Mouse (Mus musculus) liver, adult 2 months (tissue): ENCODE results near the gene Golim4. TPM values are rescaled to one million over a fixed set of nuclear protein-coding genes. Genes with fewer than 3 reads are reported as not detected.

Experiments used
- DNase-seq: peaks from one replicate; pipeline ENCODE4 v3.0.0-alpha.2; 2011; ENCODE audit warnings: low read depth, low spot score; ENCODE audit errors: extremely low read depth
- H3K27ac ChIP-seq: fragments of 200-500 bp; replicated peaks from 2 replicates; pipeline ENCODE4 v1.5.1; 2012; ENCODE audit warnings: low read depth, mild to moderate bottlenecking, control low read depth, inconsistent platforms, low read length; ENCODE audit not compliant: insufficient read depth
- H3K27me3 ChIP-seq: fragments of 200-500 bp; 2 replicates; pipeline ENCODE4 v1.6.1; 2012; ENCODE audit warnings: mild to moderate bottlenecking, moderate library complexity, low read length, inconsistent platforms; ENCODE audit not compliant: control insufficient read depth, insufficient read depth
- H3K36me3 ChIP-seq: fragments of 200-500 bp; 2 replicates; pipeline ENCODE4 v1.6.1; 2012; ENCODE audit warnings: low read length, inconsistent platforms; ENCODE audit not compliant: control insufficient read depth, insufficient read depth
- H3K4me1 ChIP-seq: fragments of 200-500 bp; 2 replicates; pipeline ENCODE4 v1.6.1; 2011; ENCODE audit warnings: low read length; ENCODE audit not compliant: control insufficient read depth, insufficient read depth
- H3K4me3 ChIP-seq: fragments of 200-500 bp; 2 replicates; pipeline ENCODE4 v1.5.1; 2011; ENCODE audit warnings: low read depth, mild to moderate bottlenecking, control low read depth, low read length, moderate library complexity; ENCODE audit not compliant: insufficient read depth
- H3K79me2 ChIP-seq: fragments of 200-500 bp; 2 replicates; pipeline ENCODE4 v1.6.1; 2012; ENCODE audit warnings: inconsistent platforms, mild to moderate bottlenecking, low read length, moderate library complexity; ENCODE audit not compliant: control insufficient read depth, insufficient read depth
- H3K9ac ChIP-seq: fragments of 200-500 bp; 2 replicates; pipeline ENCODE4 v1.6.1; 2012; ENCODE audit warnings: low read depth, mild to moderate bottlenecking, control low read depth, inconsistent platforms, low read length
- CTCF ChIP-seq: fragments of 200-500 bp; IDR thresholded peaks from 2 replicates; pipeline ENCODE4 v1.5.1; 2011; ENCODE audit warnings: low read depth, low read length, control low read depth
- POLR2A ChIP-seq: fragments of 200-500 bp; IDR thresholded peaks from 2 replicates; pipeline ENCODE4 v1.6.1; 2011; ENCODE audit warnings: low read length, control low read depth; ENCODE audit not compliant: insufficient read depth; ENCODE audit errors: extremely low read depth
- WGBS: fragments of 180-500 bp; shearing (Covaris S2); methylation state at CpG from one replicate; pipeline ENCODE4 v1.1.7; 2018; 5-methylcytosine and 5-hydroxymethylcytosine counted together
- polyA plus RNA-seq: library from polyadenylated mRNA; depleted of rRNA; stranded (reverse); fragments of >200 nt; gene quantifications from 2 replicates; pipeline ENCODE4 v1.2.3, GENCODE M21; 2012; rRNA removed
- total RNA-seq: library from RNA; depleted of rRNA; stranded (reverse); fragments of >200 nt; gene quantifications from 2 replicates; pipeline ENCODE4 v1.2.3, GENCODE M21; 2014; rRNA removed

Golim4 gene
- total and polyA plus RNA-seq, 2 experiments, result 28.9 to 53.7 TPM

DNA sequence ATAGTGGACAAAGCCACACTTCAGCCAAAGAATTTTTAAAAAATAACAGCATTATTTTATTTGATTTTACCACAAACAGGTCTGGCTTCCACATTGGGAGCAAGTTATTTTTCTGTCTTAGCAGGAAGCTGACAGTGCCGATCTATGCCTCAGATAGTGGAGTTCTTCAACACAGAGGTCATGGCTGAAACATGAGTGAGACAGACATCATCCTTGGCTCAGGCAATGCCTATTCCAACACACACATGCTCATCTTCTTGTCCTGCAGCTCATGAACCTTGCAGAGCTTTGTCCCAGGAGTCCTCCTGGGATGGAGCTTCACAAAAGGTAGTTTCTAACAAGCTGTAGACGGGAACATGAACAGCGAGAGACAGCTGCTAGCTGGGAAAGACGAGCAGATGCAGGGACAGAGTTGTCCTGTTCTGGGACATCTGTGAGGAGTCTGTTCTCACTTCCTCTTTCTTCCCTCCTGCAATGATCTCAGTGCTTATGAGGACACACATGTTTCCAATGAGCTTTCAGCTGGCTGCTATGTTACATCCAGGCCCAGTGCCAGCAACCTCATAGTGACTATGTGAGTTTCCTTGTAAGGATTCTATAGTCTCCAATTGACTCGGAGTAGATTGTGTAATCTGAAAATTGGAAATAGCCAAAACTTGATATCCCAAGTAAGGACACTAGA lies 121.3 kb downstream of the Golim4 start:
- Histone ChIP-seq H3K27me3 (no peaks in the 10 kb centered on the region), H3K79me2 (no peaks in the 10 kb centered on the region), H3K36me3 (no peaks in the 10 kb centered on the region), H3K4me1 (no peaks in the 10 kb centered on the region), H3K27ac (no peak overlapping the region), H3K4me3 (no peak overlapping the region), H3K9ac (no peak overlapping the region)
- 82% methylated on average over 5 of the region's 5 CpGs for WGBS
- peak; percentile 2 for DNase-seq
- TF ChIP-seq POLR2A, result no peak
- TF ChIP-seq CTCF, result no peak

DNA sequence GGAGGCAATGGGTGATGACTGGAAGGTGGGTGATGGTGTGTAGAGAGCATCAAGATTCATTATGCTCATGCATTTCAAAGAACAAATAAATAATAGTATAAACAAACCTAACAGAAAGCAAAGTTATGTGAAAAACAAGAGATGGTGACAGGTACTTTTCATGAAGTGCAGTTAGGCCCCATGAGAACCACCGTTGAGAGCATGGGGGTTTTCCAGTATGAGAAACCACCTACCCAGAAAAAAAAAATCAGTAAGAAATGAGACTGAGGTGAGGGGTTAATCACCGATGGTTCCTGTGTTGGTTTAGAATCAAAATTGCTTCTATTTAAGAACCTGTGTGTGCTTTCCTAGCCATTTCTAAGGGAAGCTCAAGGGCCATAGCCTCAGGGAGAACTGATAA lies 121.9 kb downstream of the Golim4 start:
- Histone ChIP-seq H3K27ac (no peak overlapping the region), H3K79me2 (no peaks in the 10 kb centered on the region), H3K9ac (no peak overlapping the region), H3K36me3 (no peaks in the 10 kb centered on the region), H3K4me3 (no peak overlapping the region), H3K4me1 (no peaks in the 10 kb centered on the region), H3K27me3 (no peaks in the 10 kb centered on the region)
- DNase-seq, result no peak
- no peak for TF ChIP-seq CTCF
- 89% methylated on average over 2 of the region's 2 CpGs for WGBS

Other genes with a start within 250 kb of the Golim4 start
- gene Gm29133, start 208.8 kb downstream of the Golim4 start, total RNA-seq, result not detected in 2 replicates
- not detected in 2 replicates for gene Gm29133, start 208.8 kb downstream of the Golim4 start, polyA plus RNA-seq
- 0.07 TPM in 1 of 2 replicates, not detected in the other for gene Fstl5, start 117.3 kb upstream of the Golim4 start, total RNA-seq
- gene Fstl5, start 117.3 kb upstream of the Golim4 start, polyA plus RNA-seq, result not detected in 2 replicates